Mouse (Mus musculus): ENCODE measurements around the gene Atp8a2.

Atp8a2 gene

GRCm38 (mm10) chr14:59695160-59695559 lies 501.8 kb downstream of the Atp8a2 start:
- DNase-seq = no peak

- DNase-seq = no peak
Measured at GRCm38 (mm10) chr14:59692164-59692563, 504.8 kb downstream of the Atp8a2 start.

- no peak for DNase-seq
Measured at GRCm38 (mm10) chr14:59691402-59691801, 505.6 kb downstream of the Atp8a2 start.

- DNase-seq = no peak
Measured at GRCm38 (mm10) chr14:59690954-59691353, 506.0 kb downstream of the Atp8a2 start.

- no peak for DNase-seq
Measured at GRCm38 (mm10) chr14:59689596-59689995, 507.4 kb downstream of the Atp8a2 start.

- no peak for DNase-seq
Measured at GRCm38 (mm10) chr14:59686229-59686628, 510.8 kb downstream of the Atp8a2 start.

GRCm38 (mm10) chr14:59685343-59685742 lies 511.6 kb downstream of the Atp8a2 start:
- no peak for DNase-seq

GRCm38 (mm10) chr14:59681906-59682305 lies 515.1 kb downstream of the Atp8a2 start:
- DNase-seq = no peak

- DNase-seq = no peak
Measured at GRCm38 (mm10) chr14:59677598-59678003, 519.4 kb downstream of the Atp8a2 start.

GRCm38 (mm10) chr14:59675330-59675729 lies 521.6 kb downstream of the Atp8a2 start:
- no peak for DNase-seq

- DNase-seq = no peak
Measured at GRCm38 (mm10) chr14:59674556-59674955, 522.4 kb downstream of the Atp8a2 start.

- DNase-seq = no peak
Measured at GRCm38 (mm10) chr14:59672893-59673515, 524.0 kb downstream of the Atp8a2 start.

- DNase-seq = no peak
Measured at GRCm38 (mm10) chr14:59657098-59657497, 539.9 kb downstream of the Atp8a2 start.

GRCm38 (mm10) chr14:59656591-59656990 lies 540.4 kb downstream of the Atp8a2 start:
- no peak for DNase-seq

- no peak for DNase-seq
Measured at GRCm38 (mm10) chr14:59649337-59649736, 547.6 kb downstream of the Atp8a2 start.

GRCm38 (mm10) chr14:59648611-59649010 lies 548.4 kb downstream of the Atp8a2 start:
- DNase-seq = no peak

GRCm38 (mm10) chr14:59646826-59647697 lies 549.9 kb downstream of the Atp8a2 start:
- no peak for DNase-seq

- no peak for DNase-seq
Measured at GRCm38 (mm10) chr14:59644896-59645295, 552.1 kb downstream of the Atp8a2 start.

- no peak for DNase-seq
Measured at GRCm38 (mm10) chr14:59644166-59644565, 552.8 kb downstream of the Atp8a2 start.

GRCm38 (mm10) chr14:59643582-59643981 lies 553.4 kb downstream of the Atp8a2 start:
- DNase-seq = no peak

- DNase-seq = no peak
Measured at GRCm38 (mm10) chr14:59641856-59642255, 555.1 kb downstream of the Atp8a2 start.

- no peak for DNase-seq
Measured at GRCm38 (mm10) chr14:59638906-59639703, 557.9 kb downstream of the Atp8a2 start.

- DNase-seq = no peak
Measured at GRCm38 (mm10) chr14:59633988-59634387, 563.0 kb downstream of the Atp8a2 start.

Measured in right cerebral cortex, postnatal 14 days (tissue).